Mouse (Mus musculus): Measurements from ENCODE around the gene Barhl1. TPM values are rescaled to one million over a fixed set of nuclear protein-coding genes. Genes with fewer than 3 reads are reported as not detected.

The Barhl1 gene
- polyA plus RNA-seq (2015; fragmentation: Nextera tagmentation; extraction: Ambion mirVana), result not detected in 2 replicates

DNA sequence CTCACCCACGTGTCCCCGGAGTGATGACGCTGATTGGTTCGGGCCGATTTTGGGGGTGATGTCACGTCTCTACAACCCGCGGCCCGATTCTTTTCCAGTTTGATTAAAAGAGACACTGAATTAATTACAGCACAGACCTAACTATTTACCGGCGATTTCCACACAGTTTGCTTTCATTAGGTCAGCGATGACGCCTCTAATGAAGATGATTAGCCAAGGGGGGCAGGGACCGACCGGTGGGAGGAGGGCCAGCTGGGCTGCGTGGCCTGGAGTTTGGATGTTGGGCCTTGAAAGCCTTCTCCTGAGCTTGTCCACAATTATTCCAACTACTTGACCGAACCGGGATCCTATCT is at the start of gene Barhl1:
Barhl1 (minus strand) TSS at position 156 of the 353 bp plus-strand sequence.
- Histone ChIP-seq H3K27ac (ENCODE audit: low read length) (no peak within 1 kb of the TSS), H3K36me3 (ENCODE audit: control insufficient read depth, insufficient read depth, low read length) (no peaks in the 10 kb centered on the region), H3K9ac (ENCODE audit: low read length) (no peak within 1 kb of the TSS), H3K9me3 (replicated peaks; ENCODE audit: control insufficient read depth, low read length) (no peaks in the 10 kb centered on the region), H3K4me1 (ENCODE audit: control insufficient read depth, insufficient read depth, low read length) (peaks cover 6% of the 10 kb centered on the region), H3K4me3 (replicated peaks; ENCODE audit: low read length) (peak within 1 kb of the TSS; percentile 11; the same call in 1 of the 2 replicates), H3K4me2 (ENCODE audit: low read depth, low read length) (peak within 1 kb of the TSS; percentile 27; the same call in 1 of the 2 replicates), H3K27me3 (ENCODE audit: control insufficient read depth, insufficient read depth, low read length) (peaks cover 90% of the 10 kb centered on the region)
- ATAC-seq (ENCODE audit: insufficient read depth, low FRiP score), result no peak
- WGBS, result 3% methylated on average over 18 of the region's 18 CpGs

DNA sequence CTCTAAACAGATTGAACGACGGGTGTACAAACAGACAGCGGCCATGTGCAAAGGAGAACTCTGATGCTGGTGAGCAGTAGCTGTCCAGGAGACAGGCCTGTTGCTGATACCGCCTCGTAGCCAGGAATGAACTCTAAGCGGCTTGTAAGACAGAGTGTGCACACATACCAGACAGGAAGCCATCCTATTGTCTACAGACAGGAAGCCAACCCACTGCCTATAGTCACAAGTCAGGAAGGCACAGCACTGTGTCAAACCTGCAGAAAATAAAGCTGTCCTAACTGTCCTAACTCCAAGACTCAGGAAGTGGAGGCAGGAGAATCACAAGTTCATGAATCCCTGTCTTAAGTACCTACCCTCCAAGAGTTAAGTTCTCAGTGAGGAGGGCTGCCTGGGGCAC is 47.1 kb upstream of the Barhl1 start:
- no peak; the same call in 1 of the 2 replicates for ATAC-seq (ENCODE audit: insufficient read depth, low FRiP score)
- H3K4me2 ChIP-seq (ENCODE audit: low read depth, low read length), result no peak overlapping the region
- H3K9ac ChIP-seq (ENCODE audit: low read length), result no peak overlapping the region

DNA sequence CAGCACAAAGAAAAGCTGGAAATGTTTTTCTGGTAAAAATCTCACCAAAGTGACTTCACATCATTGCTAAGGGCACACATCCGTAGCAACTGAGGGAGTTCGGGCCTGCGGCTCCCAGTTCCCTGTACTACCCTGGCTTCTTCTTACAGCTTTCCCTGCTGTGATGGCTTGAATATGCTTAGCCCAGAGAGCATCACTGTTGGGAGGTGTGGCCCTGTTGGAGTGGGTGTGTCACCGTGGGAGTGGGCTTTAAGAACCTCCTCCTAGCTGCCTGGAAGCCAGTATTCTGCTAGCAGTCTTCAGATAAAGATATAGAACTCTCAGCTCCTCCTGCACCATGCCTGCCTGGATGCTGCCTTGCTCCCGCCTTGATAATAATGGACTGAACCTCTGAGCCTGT is 45.2 kb upstream of the Barhl1 start:
- no peak for ATAC-seq (ENCODE audit: insufficient read depth, low FRiP score)
- no peak overlapping the region for H3K27ac ChIP-seq (ENCODE audit: low read length)
- no peaks in the 10 kb centered on the region for H3K27me3 ChIP-seq (ENCODE audit: control insufficient read depth, insufficient read depth, low read length)
- H3K9ac ChIP-seq (ENCODE audit: low read length), result no peak overlapping the region
- no peaks in the 10 kb centered on the region for H3K4me1 ChIP-seq (ENCODE audit: control insufficient read depth, insufficient read depth, low read length)
- no peak overlapping the region for H3K4me2 ChIP-seq (ENCODE audit: low read depth, low read length)
- no peak overlapping the region for H3K4me3 ChIP-seq (replicated peaks; ENCODE audit: low read length)
- no peaks in the 10 kb centered on the region for H3K9me3 ChIP-seq (replicated peaks; ENCODE audit: control insufficient read depth, low read length)
- WGBS, result 71% methylated on average over 5 of the region's 5 CpGs
- H3K36me3 ChIP-seq (ENCODE audit: control insufficient read depth, insufficient read depth, low read length), result no peaks in the 10 kb centered on the region

More for the DNA sequence above, 47.1 kb upstream of the Barhl1 start:
- no peaks in the 10 kb centered on the region for H3K9me3 ChIP-seq (replicated peaks; ENCODE audit: control insufficient read depth, low read length)
- no peaks in the 10 kb centered on the region for H3K27me3 ChIP-seq (ENCODE audit: control insufficient read depth, insufficient read depth, low read length)
- 72% methylated on average over 6 of the region's 6 CpGs for WGBS
- no peak overlapping the region for H3K27ac ChIP-seq (ENCODE audit: low read length)
- H3K4me1 ChIP-seq (ENCODE audit: control insufficient read depth, insufficient read depth, low read length), result no peaks in the 10 kb centered on the region
- H3K4me3 ChIP-seq (replicated peaks; ENCODE audit: low read length), result no peak overlapping the region
- H3K36me3 ChIP-seq (ENCODE audit: control insufficient read depth, insufficient read depth, low read length), result no peaks in the 10 kb centered on the region

DNA sequence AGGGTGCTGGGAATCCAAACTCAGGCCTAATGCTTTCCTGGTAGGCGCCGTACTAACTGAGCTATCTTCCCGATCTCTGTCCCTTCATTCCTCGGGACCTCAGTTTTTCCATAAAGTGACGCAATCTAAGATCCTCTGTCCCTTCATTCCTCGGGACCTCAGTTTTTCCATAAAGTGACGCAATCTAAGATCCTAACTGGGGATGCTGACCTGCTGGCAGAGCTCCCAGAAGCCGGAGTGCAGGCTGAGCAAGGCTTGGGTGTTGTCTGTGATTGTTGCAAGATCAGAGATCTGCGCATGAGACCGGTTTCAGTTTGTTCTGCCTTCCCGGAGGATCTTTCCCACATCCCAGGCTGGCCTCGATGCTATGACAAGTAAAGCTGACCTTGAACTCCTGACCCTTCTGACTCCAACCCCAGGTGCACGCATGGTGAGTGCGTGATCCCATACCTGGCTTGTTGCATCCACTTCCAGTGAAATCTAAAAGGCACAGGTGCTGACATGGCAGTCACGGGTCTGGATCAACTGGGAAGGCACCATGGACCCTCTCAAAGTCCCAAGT is 44.6 kb upstream of the Barhl1 start:
- no peaks in the 10 kb centered on the region for H3K4me1 ChIP-seq (ENCODE audit: control insufficient read depth, insufficient read depth, low read length)
- 81% methylated on average over 15 of the region's 15 CpGs for WGBS
- no peak overlapping the region for H3K4me2 ChIP-seq (ENCODE audit: low read depth, low read length)
- H3K9me3 ChIP-seq (replicated peaks; ENCODE audit: control insufficient read depth, low read length), result no peaks in the 10 kb centered on the region
- no peaks in the 10 kb centered on the region for H3K36me3 ChIP-seq (ENCODE audit: control insufficient read depth, insufficient read depth, low read length)
- ATAC-seq (ENCODE audit: insufficient read depth, low FRiP score), result no peak
- H3K27ac ChIP-seq (ENCODE audit: low read length), result no peak overlapping the region
- no peak overlapping the region for H3K4me3 ChIP-seq (replicated peaks; ENCODE audit: low read length)
- no peaks in the 10 kb centered on the region for H3K27me3 ChIP-seq (ENCODE audit: control insufficient read depth, insufficient read depth, low read length)
- H3K9ac ChIP-seq (ENCODE audit: low read length), result no peak overlapping the region

DNA sequence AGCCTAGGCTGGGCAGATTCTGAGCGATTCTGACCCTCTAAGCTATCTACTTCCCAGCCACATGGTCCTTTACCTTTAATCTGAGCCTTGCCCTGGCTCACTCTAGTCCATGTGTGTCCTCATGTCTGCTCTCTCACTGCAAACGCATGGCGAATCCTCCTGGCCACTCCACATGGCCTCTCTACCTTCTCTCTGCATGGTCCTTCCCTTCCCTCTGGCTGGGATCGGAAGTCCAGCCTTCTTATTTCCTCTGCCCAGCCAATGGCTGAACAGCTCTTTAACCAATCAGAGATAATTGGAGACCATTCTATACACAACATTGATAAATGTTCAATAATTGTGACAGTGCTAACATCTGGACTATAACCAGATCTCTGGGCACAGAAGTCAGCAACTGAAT is 40.4 kb upstream of the Barhl1 start:
- no peaks in the 10 kb centered on the region for H3K4me1 ChIP-seq (ENCODE audit: control insufficient read depth, insufficient read depth, low read length)
- WGBS, result 70% methylated on average over 4 of the region's 4 CpGs
- no peak for ATAC-seq (ENCODE audit: insufficient read depth, low FRiP score)
- H3K27me3 ChIP-seq (ENCODE audit: control insufficient read depth, insufficient read depth, low read length), result no peaks in the 10 kb centered on the region
- no peak overlapping the region for H3K4me2 ChIP-seq (ENCODE audit: low read depth, low read length)
- H3K9ac ChIP-seq (ENCODE audit: low read length), result no peak overlapping the region
- no peak overlapping the region for H3K27ac ChIP-seq (ENCODE audit: low read length)
- H3K9me3 ChIP-seq (replicated peaks; ENCODE audit: control insufficient read depth, low read length), result no peaks in the 10 kb centered on the region
- H3K4me3 ChIP-seq (replicated peaks; ENCODE audit: low read length), result no peak overlapping the region
- H3K36me3 ChIP-seq (ENCODE audit: control insufficient read depth, insufficient read depth, low read length), result no peaks in the 10 kb centered on the region

DNA sequence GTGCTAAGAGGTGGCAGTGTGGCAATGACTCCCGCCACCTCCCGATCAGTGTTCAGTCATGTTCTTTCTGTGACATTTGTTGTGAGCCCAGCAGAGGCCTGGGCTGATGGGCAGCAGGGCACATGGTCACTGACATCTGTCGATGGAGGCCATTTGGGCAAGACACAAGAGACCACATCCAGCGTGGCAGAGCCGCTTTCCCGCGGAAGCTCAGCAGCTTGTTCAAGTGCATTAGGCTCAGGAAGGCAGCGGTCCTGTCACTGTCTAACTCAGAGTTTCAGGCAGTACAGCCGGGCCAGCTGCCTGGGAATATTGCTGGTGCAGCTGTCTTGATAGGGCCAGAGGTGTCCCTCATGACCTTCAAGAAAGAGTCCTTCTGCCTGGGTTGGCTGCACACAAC is 38.1 kb upstream of the Barhl1 start:
- no peaks in the 10 kb centered on the region for H3K27me3 ChIP-seq (ENCODE audit: control insufficient read depth, insufficient read depth, low read length)
- no peak for ATAC-seq (ENCODE audit: insufficient read depth, low FRiP score)
- 85% methylated on average over 9 of the region's 9 CpGs for WGBS

DNA sequence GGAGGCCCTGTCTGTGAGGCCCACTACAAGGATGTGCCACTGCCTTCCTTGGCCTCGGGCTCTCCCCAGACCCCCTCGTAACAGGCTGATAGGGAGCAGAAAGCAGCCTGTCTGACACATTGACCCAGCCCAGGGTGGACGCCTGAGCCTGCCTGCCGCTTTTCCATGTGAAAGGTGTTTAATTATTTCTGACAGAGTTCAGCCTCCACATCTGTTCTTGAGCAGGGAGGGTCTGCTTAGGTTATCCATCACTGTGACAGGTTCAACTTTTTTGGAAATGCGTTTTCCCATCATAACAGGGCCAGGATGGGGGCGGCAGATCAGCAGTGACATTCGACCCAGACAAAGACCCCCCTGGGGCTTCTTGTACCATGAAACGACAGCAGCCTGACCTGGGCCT is 36.5 kb upstream of the Barhl1 start:
- no peak overlapping the region for H3K4me2 ChIP-seq (ENCODE audit: low read depth, low read length)
- H3K9ac ChIP-seq (ENCODE audit: low read length), result no peak overlapping the region
- H3K9me3 ChIP-seq (replicated peaks; ENCODE audit: control insufficient read depth, low read length), result no peaks in the 10 kb centered on the region
- no peaks in the 10 kb centered on the region for H3K36me3 ChIP-seq (ENCODE audit: control insufficient read depth, insufficient read depth, low read length)
- ATAC-seq (ENCODE audit: insufficient read depth, low FRiP score), result no peak
- no peaks in the 10 kb centered on the region for H3K4me1 ChIP-seq (ENCODE audit: control insufficient read depth, insufficient read depth, low read length)
- 25% methylated on average over 8 of the region's 8 CpGs for WGBS
- no peak overlapping the region for H3K27ac ChIP-seq (ENCODE audit: low read length)
- no peaks in the 10 kb centered on the region for H3K27me3 ChIP-seq (ENCODE audit: control insufficient read depth, insufficient read depth, low read length)
- H3K4me3 ChIP-seq (replicated peaks; ENCODE audit: low read length), result no peak overlapping the region

More for the DNA sequence above, 38.1 kb upstream of the Barhl1 start:
- H3K4me3 ChIP-seq (replicated peaks; ENCODE audit: low read length), result no peak overlapping the region
- H3K4me1 ChIP-seq (ENCODE audit: control insufficient read depth, insufficient read depth, low read length), result no peaks in the 10 kb centered on the region
- no peak overlapping the region for H3K4me2 ChIP-seq (ENCODE audit: low read depth, low read length)
- no peak overlapping the region for H3K27ac ChIP-seq (ENCODE audit: low read length)
- no peak overlapping the region for H3K9ac ChIP-seq (ENCODE audit: low read length)
- H3K36me3 ChIP-seq (ENCODE audit: control insufficient read depth, insufficient read depth, low read length), result no peaks in the 10 kb centered on the region
- no peaks in the 10 kb centered on the region for H3K9me3 ChIP-seq (replicated peaks; ENCODE audit: control insufficient read depth, low read length)

DNA sequence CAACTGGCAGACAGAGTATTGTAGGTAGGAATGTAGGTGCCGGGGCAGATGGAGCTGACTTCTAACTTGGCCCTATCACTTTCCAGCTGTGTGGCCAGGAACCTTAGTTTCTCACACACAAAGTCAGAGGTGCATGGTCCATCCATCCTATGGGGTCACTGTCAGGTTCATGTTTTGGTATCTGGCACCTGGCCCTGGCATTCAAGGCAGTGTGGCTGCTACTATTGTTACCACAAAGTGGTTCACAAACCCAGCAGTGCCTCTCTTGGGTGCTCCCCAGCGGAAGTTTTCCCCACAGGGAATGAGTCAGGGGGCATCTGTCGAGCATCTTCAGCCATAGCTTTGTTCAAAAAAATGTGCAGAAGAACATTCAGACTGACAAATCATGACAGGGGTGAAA is 29.8 kb upstream of the Barhl1 start:
- no peaks in the 10 kb centered on the region for H3K36me3 ChIP-seq (ENCODE audit: control insufficient read depth, insufficient read depth, low read length)
- ATAC-seq (ENCODE audit: insufficient read depth, low FRiP score), result no peak
- H3K9ac ChIP-seq (ENCODE audit: low read length), result no peak overlapping the region
- 77% methylated on average over 3 of the region's 3 CpGs for WGBS
- no peak overlapping the region for H3K4me2 ChIP-seq (ENCODE audit: low read depth, low read length)
- no peak overlapping the region for H3K27ac ChIP-seq (ENCODE audit: low read length)
- no peaks in the 10 kb centered on the region for H3K4me1 ChIP-seq (ENCODE audit: control insufficient read depth, insufficient read depth, low read length)
- no peaks in the 10 kb centered on the region for H3K9me3 ChIP-seq (replicated peaks; ENCODE audit: control insufficient read depth, low read length)
- H3K4me3 ChIP-seq (replicated peaks; ENCODE audit: low read length), result no peak overlapping the region
- H3K27me3 ChIP-seq (ENCODE audit: control insufficient read depth, insufficient read depth, low read length), result no peaks in the 10 kb centered on the region

DNA sequence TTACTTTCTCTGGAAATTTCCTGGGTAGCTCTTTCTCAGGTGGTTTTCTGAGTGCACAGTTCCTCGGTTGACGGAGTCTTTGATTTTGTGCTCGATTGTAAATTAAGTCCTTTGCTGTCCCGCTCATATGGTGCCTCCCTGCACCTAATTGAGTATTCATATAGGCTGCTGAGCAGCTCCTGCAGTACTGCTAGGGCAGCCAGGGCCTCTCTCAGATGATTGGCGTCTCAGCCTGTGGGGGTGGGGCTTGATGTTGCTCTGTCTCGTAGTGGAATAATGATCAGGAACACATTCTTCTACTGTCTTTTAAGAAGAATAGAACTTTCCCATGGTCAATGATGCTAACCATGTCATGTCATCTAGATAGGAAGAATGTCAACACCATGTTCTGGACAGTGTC is 28.9 kb upstream of the Barhl1 start:
- no peaks in the 10 kb centered on the region for H3K4me1 ChIP-seq (ENCODE audit: control insufficient read depth, insufficient read depth, low read length)
- no peaks in the 10 kb centered on the region for H3K9me3 ChIP-seq (replicated peaks; ENCODE audit: control insufficient read depth, low read length)
- no peak overlapping the region for H3K9ac ChIP-seq (ENCODE audit: low read length)
- WGBS, result 66% methylated on average over 6 of the region's 6 CpGs
- no peak for ATAC-seq (ENCODE audit: insufficient read depth, low FRiP score)
- H3K4me3 ChIP-seq (replicated peaks; ENCODE audit: low read length), result no peak overlapping the region
- H3K27ac ChIP-seq (ENCODE audit: low read length), result no peak overlapping the region
- H3K4me2 ChIP-seq (ENCODE audit: low read depth, low read length), result no peak overlapping the region
- H3K27me3 ChIP-seq (ENCODE audit: control insufficient read depth, insufficient read depth, low read length), result no peaks in the 10 kb centered on the region
- H3K36me3 ChIP-seq (ENCODE audit: control insufficient read depth, insufficient read depth, low read length), result no peaks in the 10 kb centered on the region

Measured in stomach, embryonic 16.5 days (tissue).